Mouse (Mus musculus) liver, postnatal 0 days (tissue): ENCODE measurements around the gene Tnni2.

Experiments
- CTCF ChIP-seq: sonication (generic); IDR thresholded peaks from 2 replicates; pipeline ENCODE4 v1.5.1; 2016; ENCODE audit warnings: antibody characterized with exemption, low read depth
- EP300 ChIP-seq: IDR thresholded peaks from 2 replicates; pipeline ENCODE4 v1.6.1; 2016; ENCODE audit warnings: antibody characterized with exemption, low read depth, mild to moderate bottlenecking

GRCm38 (mm10) chr7:142459299-142459691 lies 17.7 kb downstream of the Tnni2 start:
- TF ChIP-seq CTCF (no peak), EP300 (no peak)
